ENCODE assay signal across 11 mouse cellular contexts in genomic region chr17:88057846-88058245, GRCm38 (mm10). TPM values are rescaled to one million over a fixed set of nuclear protein-coding genes. Genes with fewer than 3 reads are reported as not detected.
DNase-seq lines count a peak whose midpoint lies in the region; ATAC-seq and TF ChIP-seq lines count a peak whose summit lies in the region.
"Had no signal": no experiment of that assay in that cellular context is flagged by ENCODE, and none has a peak within 500 bp of the region (broad histone marks: within the 10 kb centered on the region; RNA-seq: fewer than 3 reads in every experiment).

No protein-coding gene starts in this region.

- H3K4me2 ChIP-seq in heart, embryonic 16.5 days (ENCODE audit: low read depth, low read length): peak overlapping the region; percentile 28
- no peak overlapping the region for H3K4me2 ChIP-seq in midbrain, embryonic 14.5 days (ENCODE audit: low read length)
- no peak overlapping the region for H3K4me2 ChIP-seq in midbrain, embryonic 13.5 days (replicated peaks)
- H3K4me2 ChIP-seq: hindbrain, embryonic 12.5 days had no signal

- H3K4me1 ChIP-seq in heart, embryonic 16.5 days (ENCODE audit: control insufficient read depth, insufficient read depth, low read length): peaks cover 29% of the 10 kb centered on the region
- H3K4me1 ChIP-seq in midbrain, embryonic 14.5 days (ENCODE audit: control insufficient read depth, insufficient read depth, low read length): peaks cover 17% of the 10 kb centered on the region
- H3K4me1 ChIP-seq in midbrain, embryonic 13.5 days (replicated peaks): peaks cover 31% of the 10 kb centered on the region

- no peak overlapping the region for H3K4me3 ChIP-seq in heart, embryonic 16.5 days (ENCODE audit: low read length)
- no peak overlapping the region for H3K4me3 ChIP-seq in midbrain, embryonic 14.5 days (replicated peaks; ENCODE audit: low read depth, low read length)
- H3K4me3 ChIP-seq in midbrain, embryonic 13.5 days (replicated peaks): no peak overlapping the region
- no peak overlapping the region for H3K4me3 ChIP-seq in layer of hippocampus, adult 2 months
- H3K4me3 ChIP-seq: hindbrain, embryonic 12.5 days had no signal

- intact Hi-C loops in heart, postnatal 25 days (cut with DNase I): no loop called here

- no peaks in the 10 kb centered on the region for H3K27me3 ChIP-seq in heart, embryonic 16.5 days (ENCODE audit: control insufficient read depth, insufficient read depth, low read length)
- no peaks in the 10 kb centered on the region for H3K27me3 ChIP-seq in midbrain, embryonic 14.5 days (ENCODE audit: control insufficient read depth, insufficient read depth, low read length)
- H3K27me3 ChIP-seq in midbrain, embryonic 13.5 days: no peaks in the 10 kb centered on the region
- H3K27me3 ChIP-seq: hindbrain, embryonic 12.5 days had no signal

- DNase-seq in heart, postnatal 25 days (ENCODE audit: low spot score): no peak
- DNase-seq in midbrain, embryonic 14.5 days: peak; percentile 37
- peak; percentile 19 for DNase-seq in retina, postnatal 7 days (ENCODE audit: low read depth, low spot score)
- no peak for DNase-seq in layer of hippocampus, adult 2 months (ENCODE audit: low spot score in 2 of 2)
- no peak for DNase-seq in thymus, adult 18-20 months
- DNase-seq: layer of hippocampus, postnatal 36 days; thymus, postnatal 4 days had no signal

- no peak for TF ChIP-seq CTCF in layer of hippocampus, adult 2 months (conservative IDR thresholded peaks at IDR 0.05)

- 75% methylated on average over 1 of the region's 1 CpGs for WGBS in heart, embryonic 16.5 days
- WGBS in midbrain, embryonic 14.5 days: 89% methylated on average over 1 of the region's 1 CpGs
- 90% methylated on average over 1 of the region's 1 CpGs for WGBS in midbrain, embryonic 13.5 days

- H3K9me3 ChIP-seq in heart, embryonic 16.5 days (replicated peaks; ENCODE audit: control insufficient read depth, low read length): peaks cover 2% of the 10 kb centered on the region
- H3K9me3 ChIP-seq in midbrain, embryonic 14.5 days (ENCODE audit: control insufficient read depth, low read length): no peaks in the 10 kb centered on the region
- no peaks in the 10 kb centered on the region for H3K9me3 ChIP-seq in midbrain, embryonic 13.5 days
- H3K9me3 ChIP-seq: hindbrain, embryonic 12.5 days had no signal

- no peak overlapping the region for H3K9ac ChIP-seq in heart, embryonic 16.5 days (ENCODE audit: low read length)
- H3K9ac ChIP-seq in midbrain, embryonic 14.5 days (replicated peaks; ENCODE audit: low read length): no peak overlapping the region
- H3K9ac ChIP-seq in midbrain, embryonic 13.5 days (replicated peaks): no peak overlapping the region
- H3K9ac ChIP-seq: hindbrain, embryonic 12.5 days had no signal

- H3K36me3 ChIP-seq in heart, embryonic 16.5 days (ENCODE audit: control insufficient read depth, insufficient read depth): no peaks in the 10 kb centered on the region
- H3K36me3 ChIP-seq in midbrain, embryonic 14.5 days (ENCODE audit: control insufficient read depth, insufficient read depth, low read length): no peaks in the 10 kb centered on the region
- H3K36me3 ChIP-seq in midbrain, embryonic 13.5 days: 0 out of 2 replicates have a peak, but pooled peaks cover under 1% of the 10 kb centered on the region
- H3K36me3 ChIP-seq: hindbrain, embryonic 12.5 days had no signal

- peak overlapping the region; percentile 37 for H3K27ac ChIP-seq in heart, embryonic 16.5 days (ENCODE audit: low read length)
- H3K27ac ChIP-seq in midbrain, embryonic 14.5 days (replicated peaks; ENCODE audit: low read depth, low read length): no peak overlapping the region
- H3K27ac ChIP-seq in midbrain, embryonic 13.5 days: no peak overlapping the region
- H3K27ac ChIP-seq in layer of hippocampus, adult 2 months: no peak overlapping the region
- H3K27ac ChIP-seq: hindbrain, embryonic 12.5 days had no signal

- ATAC-seq in heart, embryonic 16.5 days (replicated peaks; ENCODE audit: extremely low read depth, insufficient read depth, low FRiP score): no peak
- no peak for ATAC-seq in midbrain, embryonic 14.5 days (ENCODE audit: low FRiP score, low TSS enrichment)
- ATAC-seq in midbrain, embryonic 13.5 days: no peak
- peak; percentile 80 for ATAC-seq in granulocyte monocyte progenitor cell, adult 5-6 weeks (replicated peaks; ENCODE audit: poor library complexity, severe bottlenecking)

RNA-seq across cellular contexts. Expression of gene Fbxo11, which starts 7.2 kb away (rescaled TPM):
- polyA plus RNA-seq in heart, embryonic 16.5 days (2015; fragmentation: Nextera tagmentation; extraction: Ambion mirVana): 9.7 and 10.0 TPM in 2 replicates
- 10 to 100 TPM; 29.8 to 37.3 TPM for total RNA-seq in heart, postnatal 25 days (2021)
- 51.3 and 53.9 TPM in 2 replicates for polyA plus RNA-seq in midbrain, embryonic 14.5 days (2014; fragmentation: Nextera tagmentation; extraction: Ambion mirVana)
- 30.7 and 31.2 TPM in 2 replicates for polyA plus RNA-seq in midbrain, embryonic 13.5 days (2015; fragmentation: Nextera tagmentation; extraction: Ambion mirVana)
- 22.0 and 23.1 TPM in 2 replicates for total RNA-seq in granulocyte monocyte progenitor cell, adult 5-6 weeks (2014; fragmentation: Nextera tagmentation)
- total RNA-seq in granulocyte monocyte progenitor cell, adult 5-6 weeks (2017): 17.5 and 24.6 TPM in 2 replicates
- 100 to 1,000 TPM; 119 to 121 TPM for total RNA-seq in layer of hippocampus, adult 2 months (2021)

Comparison
In these comparisons a context has a peak if more than half of its experiments do, and no peak if none do; other contexts are left out.
1. DNase-seq: peak in midbrain, embryonic 14.5 days (single experiment) and retina, postnatal 7 days (single experiment); none in heart, postnatal 25 days (single experiment), layer of hippocampus, adult 2 months (0 of 2) and thymus, adult 18-20 months (0 of 2).